Mouse (Mus musculus) urinary bladder, postnatal 0 days (tissue): ENCODE data around the gene Tgm7. TPM values are rescaled to one million over a fixed set of nuclear protein-coding genes. Genes with fewer than 3 reads are reported as not detected.

Experiments
- polyA plus RNA-seq: library from polyadenylated mRNA; unstranded; fragments of >200 nt; fragmentation: Nextera tagmentation; extraction: Ambion mirVana; gene quantifications from 2 replicates; pipeline ENCODE4 v1.2.1, GENCODE M21; 2015

Tgm7 gene
- polyA plus RNA-seq: not detected in 2 replicates

GRCm38 (mm10) chr2:121109695-121110094 lies at the start of gene Tgm7:
Tgm7 (minus strand) TSS chr2:121109795.

DNA sequence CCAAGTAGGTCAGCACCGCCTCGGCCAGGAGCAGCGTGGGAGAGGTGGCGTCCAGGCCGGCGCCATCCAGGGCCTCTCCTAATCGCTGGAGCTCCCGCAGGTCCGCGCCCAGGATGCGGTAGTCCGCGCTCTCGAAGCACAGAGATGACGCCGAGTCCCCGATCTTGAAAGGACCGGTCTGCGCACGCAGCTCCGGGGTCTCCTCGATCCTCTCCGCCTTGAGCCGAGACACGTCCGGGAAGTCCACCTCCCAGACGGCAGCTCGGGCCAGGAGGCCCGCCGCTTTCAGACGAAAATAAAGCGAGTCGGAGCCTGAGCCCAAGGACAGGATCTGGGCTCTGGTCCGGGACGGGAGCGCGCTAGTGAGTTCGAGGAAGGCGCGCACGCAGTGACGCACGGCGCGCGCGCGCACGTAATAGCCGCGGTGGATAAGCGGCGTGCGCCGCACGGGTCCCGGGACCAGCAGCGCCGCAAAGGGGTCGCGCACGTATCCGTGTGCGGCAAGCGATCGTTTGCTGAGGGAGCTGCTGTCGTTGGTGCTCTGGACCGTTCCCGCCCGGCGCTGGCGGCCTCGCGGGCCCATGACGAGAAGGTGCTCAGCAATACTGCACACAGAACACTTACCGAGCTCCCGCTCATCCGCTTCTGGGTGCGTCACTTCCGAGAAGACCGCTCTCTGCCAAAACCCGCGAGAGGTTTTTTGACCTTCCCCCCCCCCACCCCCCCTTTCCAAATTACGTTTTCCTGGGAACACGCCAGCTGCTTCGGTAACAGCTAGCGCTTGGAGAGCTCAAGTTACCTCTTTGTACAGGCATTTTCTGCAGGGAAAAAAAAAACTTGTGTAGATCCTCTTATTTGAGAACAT lies 30.7 kb upstream of the Tgm7 start, which contains the start of the genes Adal and Lcmt2:
Gene Adal (plus strand): TSS at position 411 of the 865 bp plus-strand sequence.
Gene Lcmt2 (minus strand): TSS at position 636 of the 865 bp plus-strand sequence.

DNA sequence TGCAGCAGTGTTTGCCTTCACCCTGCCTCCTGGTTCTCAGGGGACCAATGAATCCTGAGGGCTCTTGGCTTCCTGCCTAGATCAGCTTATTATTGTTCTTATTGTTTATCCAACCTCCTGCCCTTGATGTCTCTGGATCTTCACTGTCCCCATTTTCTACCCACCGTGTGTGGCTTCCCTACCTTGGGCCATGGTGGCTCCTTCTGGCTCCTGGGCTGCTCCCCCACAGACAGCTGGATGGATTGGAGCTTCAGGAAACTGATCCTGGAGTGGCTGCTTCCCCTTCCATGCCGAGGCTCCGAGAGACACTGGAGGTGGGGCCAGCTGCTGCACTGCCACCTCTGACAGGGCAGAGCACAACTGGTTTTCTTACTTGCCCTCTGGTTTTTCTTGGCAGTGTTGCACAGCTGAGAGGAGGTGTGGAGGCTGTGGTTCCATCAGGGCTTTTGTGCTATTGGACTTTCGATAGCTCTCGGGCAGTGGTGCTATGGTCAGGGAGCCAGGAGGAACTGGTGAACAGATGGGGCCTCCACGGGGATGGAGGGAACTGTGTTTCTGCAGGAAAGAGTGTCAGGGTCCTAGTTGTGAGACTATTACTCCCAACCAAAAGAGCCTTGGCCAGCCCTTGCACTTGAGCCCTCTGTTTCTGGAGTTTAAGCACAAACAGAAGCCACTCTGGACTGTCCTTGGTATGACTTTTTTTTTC lies 24.0 kb downstream of the Tgm7 start, which contains the start of gene Tgm5:
Gene Tgm5 (minus strand): TSS at position 362 of the 706 bp plus-strand sequence.

Other genes starting within 250 kb of the Tgm7 start
- gene Ubr1, start 139.1 kb downstream of the Tgm7 start, polyA plus RNA-seq: 9.0 and 10.4 TPM in 2 replicates
- gene Tmem62, start 132.8 kb downstream of the Tgm7 start, polyA plus RNA-seq: 1.5 and 3.2 TPM in 2 replicates
- gene Ccndbp1, start 101.4 kb downstream of the Tgm7 start, polyA plus RNA-seq: 29.1 and 33.2 TPM in 2 replicates
- gene Epb42, start 72.7 kb downstream of the Tgm7 start, polyA plus RNA-seq: 0.23 and 0.99 TPM in 2 replicates
- 0.13 TPM in 1 of 2 replicates, not detected in the other for gene Tgm5, start 24.0 kb downstream of the Tgm7 start, polyA plus RNA-seq
- 8.5 and 10.5 TPM in 2 replicates for gene Adal, start 30.6 kb upstream of the Tgm7 start, polyA plus RNA-seq
- gene Lcmt2, start 30.9 kb upstream of the Tgm7 start, polyA plus RNA-seq: 11.3 and 12.6 TPM in 2 replicates
- 17.4 and 19.6 TPM in 2 replicates for gene Tubgcp4, start 60.9 kb upstream of the Tgm7 start, polyA plus RNA-seq
- 4.8 TPM in 2 replicates for gene Zscan29, start 61.3 kb upstream of the Tgm7 start, polyA plus RNA-seq
- 15.2 and 16.1 TPM in 2 replicates for gene Trp53bp1, start 161.6 kb upstream of the Tgm7 start, polyA plus RNA-seq
- gene Map1a, start 179.8 kb upstream of the Tgm7 start, polyA plus RNA-seq: 5.1 and 7.2 TPM in 2 replicates
- 8.2 and 8.4 TPM in 2 replicates for gene Ppip5k1, start 245.6 kb upstream of the Tgm7 start, polyA plus RNA-seq
- gene Ckmt1, start 247.9 kb upstream of the Tgm7 start, polyA plus RNA-seq: 25.7 and 29.6 TPM in 2 replicates